Mouse (Mus musculus): Measurements from ENCODE around the gene Prss34. TPM values are rescaled to one million over a fixed set of nuclear protein-coding genes. Genes with fewer than 3 reads are reported as not detected.

The Prss34 gene
- polyA plus RNA-seq, 1 experiment from 2014 or later: 4.4 TPM

DNA sequence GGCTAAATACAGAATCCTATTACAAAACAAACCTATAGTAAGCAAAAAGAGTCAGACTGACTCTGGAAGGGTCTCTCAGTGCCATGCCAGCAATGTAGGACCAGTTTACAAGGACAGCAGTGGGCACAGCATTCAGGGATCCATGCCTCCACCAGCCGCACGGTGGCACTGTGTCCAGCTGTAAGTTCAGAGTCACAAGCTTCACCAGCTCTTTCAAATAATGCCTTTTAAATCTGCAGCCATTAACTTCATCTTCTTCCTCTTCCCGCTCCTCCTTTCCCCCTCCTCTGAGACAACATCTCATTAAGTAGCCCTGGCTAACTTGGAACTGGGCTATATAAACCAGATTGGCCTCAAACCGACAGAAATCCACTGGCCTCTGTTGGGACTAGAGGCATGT is 9.4 kb upstream of the Prss34 start:
- Histone ChIP-seq H3K27ac (replicated peaks; ENCODE audit: low read depth, low read length) (no peak overlapping the region), H3K4me1 (ENCODE audit: control insufficient read depth, insufficient read depth, low read length) (no peaks in the 10 kb centered on the region), H3K9ac (ENCODE audit: low read depth, low read length) (no peak overlapping the region), H3K27me3 (replicated peaks; ENCODE audit: control insufficient read depth, insufficient read depth, low read length) (no peaks in the 10 kb centered on the region), H3K36me3 (ENCODE audit: control insufficient read depth, insufficient read depth, low read length) (no peaks in the 10 kb centered on the region), H3K4me3 (ENCODE audit: low read depth, low read length) (no peak overlapping the region), H3K9me3 (ENCODE audit: control insufficient read depth, low read length) (no peaks in the 10 kb centered on the region), H3K4me2 (ENCODE audit: low read depth, low read length) (no peak overlapping the region)
- no peak for ATAC-seq (ENCODE audit: low read depth)
- peak; percentile 27 for DNase-seq (ENCODE audit: low spot score)
- WGBS: 12% methylated on average over 4 of the region's 4 CpGs

GRCm38 (mm10) chr17:25290411-25290810 is 7.8 kb upstream of the Prss34 start:
- no peak overlapping the region for H3K4me3 ChIP-seq (ENCODE audit: low read depth, low read length)
- H3K9me3 ChIP-seq (ENCODE audit: control insufficient read depth, low read length): no peaks in the 10 kb centered on the region
- no peak overlapping the region for H3K27ac ChIP-seq (replicated peaks; ENCODE audit: low read depth, low read length)
- ATAC-seq (ENCODE audit: low read depth) (no peak), DNase-seq (ENCODE audit: low spot score) (no peak)
- no peaks in the 10 kb centered on the region for H3K4me1 ChIP-seq (ENCODE audit: control insufficient read depth, insufficient read depth, low read length)
- H3K36me3 ChIP-seq (ENCODE audit: control insufficient read depth, insufficient read depth, low read length): no peaks in the 10 kb centered on the region
- WGBS: 24% methylated on average over 4 of the region's 4 CpGs
- H3K27me3 ChIP-seq (replicated peaks; ENCODE audit: control insufficient read depth, insufficient read depth, low read length): no peaks in the 10 kb centered on the region
- H3K4me2 ChIP-seq (ENCODE audit: low read depth, low read length): no peak overlapping the region
- no peak overlapping the region for H3K9ac ChIP-seq (ENCODE audit: low read depth, low read length)

DNA sequence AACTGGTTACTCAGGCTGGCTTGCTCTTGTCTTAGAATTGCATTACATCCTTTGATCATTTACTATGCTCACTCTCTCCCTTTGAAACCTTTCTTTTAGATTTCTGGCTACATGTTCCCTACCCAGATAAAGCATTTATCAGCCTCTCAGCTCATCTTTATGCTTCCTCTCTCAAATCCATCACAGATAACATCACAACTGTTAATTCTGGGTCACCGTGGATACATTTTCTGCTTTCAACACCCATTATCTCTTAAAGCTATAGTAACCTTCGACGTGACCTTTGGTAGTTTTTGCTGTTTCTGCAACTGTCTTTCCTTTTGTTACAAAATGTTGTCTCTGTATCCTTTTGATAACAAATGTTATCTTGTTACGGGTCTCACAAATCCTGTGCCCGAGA is 4.7 kb upstream of the Prss34 start:
- Histone ChIP-seq H3K4me3 (ENCODE audit: low read depth, low read length) (no peak overlapping the region), H3K9me3 (ENCODE audit: control insufficient read depth, low read length) (no peaks in the 10 kb centered on the region), H3K27me3 (replicated peaks; ENCODE audit: control insufficient read depth, insufficient read depth, low read length) (no peaks in the 10 kb centered on the region), H3K9ac (ENCODE audit: low read depth, low read length) (no peak overlapping the region), H3K27ac (replicated peaks; ENCODE audit: low read depth, low read length) (no peak overlapping the region), H3K4me1 (ENCODE audit: control insufficient read depth, insufficient read depth, low read length) (no peaks in the 10 kb centered on the region), H3K36me3 (ENCODE audit: control insufficient read depth, insufficient read depth, low read length) (no peaks in the 10 kb centered on the region), H3K4me2 (ENCODE audit: low read depth, low read length) (no peak overlapping the region)
- ATAC-seq (ENCODE audit: low read depth): no peak
- peak; percentile 15 for DNase-seq (ENCODE audit: low spot score)
- 65% methylated on average over 5 of the region's 5 CpGs for WGBS

- no peak overlapping the region for H3K27ac ChIP-seq (replicated peaks; ENCODE audit: low read depth, low read length)
- DNase-seq (ENCODE audit: low spot score) (peak; percentile 54), ATAC-seq (ENCODE audit: low read depth) (0 out of 2 replicates have a peak, but pooled peaks have one; percentile 57)
- 67% methylated on average over 1 of the region's 1 CpGs for WGBS
- no peaks in the 10 kb centered on the region for H3K36me3 ChIP-seq (ENCODE audit: control insufficient read depth, insufficient read depth, low read length)
- H3K9ac ChIP-seq (ENCODE audit: low read depth, low read length): no peak overlapping the region
- no peaks in the 10 kb centered on the region for H3K9me3 ChIP-seq (ENCODE audit: control insufficient read depth, low read length)
- no peak overlapping the region for H3K4me3 ChIP-seq (ENCODE audit: low read depth, low read length)
- H3K4me2 ChIP-seq (ENCODE audit: low read depth, low read length): no peak overlapping the region
- no peaks in the 10 kb centered on the region for H3K4me1 ChIP-seq (ENCODE audit: control insufficient read depth, insufficient read depth, low read length)
- no peaks in the 10 kb centered on the region for H3K27me3 ChIP-seq (replicated peaks; ENCODE audit: control insufficient read depth, insufficient read depth, low read length)
These were observed 4.1 kb upstream of the Prss34 start for GRCm38 (mm10) chr17:25294111-25294510.

DNA sequence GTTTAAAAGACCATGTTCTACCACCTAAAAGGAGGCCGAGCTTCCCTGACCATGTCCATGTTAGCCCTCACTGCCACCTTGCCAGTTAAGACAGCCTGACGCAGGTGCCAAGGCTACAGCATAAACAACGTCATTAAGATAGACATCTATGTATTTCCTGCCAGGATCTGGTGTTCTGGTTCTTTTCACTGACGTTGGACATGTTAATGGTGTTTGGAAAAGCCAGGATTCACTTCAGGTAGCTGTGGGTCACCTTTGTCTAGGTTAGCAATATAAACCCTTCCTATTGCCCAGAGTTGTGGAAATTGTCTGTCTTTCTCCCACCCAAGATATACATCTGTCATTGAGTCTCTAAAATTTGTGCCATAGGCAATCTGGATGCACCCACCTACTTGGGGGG is 10.2 kb downstream of the Prss34 start, which contains the start of gene Prss28:
Prss28 (plus strand) TSS at position 301 of the 400 bp plus-strand sequence.
- no peak within 1 kb of the TSS for H3K27ac ChIP-seq (replicated peaks; ENCODE audit: low read depth, low read length)
- no peaks in the 10 kb centered on the region for H3K9me3 ChIP-seq (ENCODE audit: control insufficient read depth, low read length)
- WGBS: 81% methylated on average over 4 of the region's 4 CpGs
- no peaks in the 10 kb centered on the region for H3K36me3 ChIP-seq (ENCODE audit: control insufficient read depth, insufficient read depth, low read length)
- ATAC-seq (ENCODE audit: low read depth): no peak
- H3K4me3 ChIP-seq (ENCODE audit: low read depth, low read length): no peak within 1 kb of the TSS
- no peak within 1 kb of the TSS for H3K9ac ChIP-seq (ENCODE audit: low read depth, low read length)
- no peaks in the 10 kb centered on the region for H3K4me1 ChIP-seq (ENCODE audit: control insufficient read depth, insufficient read depth, low read length)
- no peak within 1 kb of the TSS for H3K4me2 ChIP-seq (ENCODE audit: low read depth, low read length)
- no peaks in the 10 kb centered on the region for H3K27me3 ChIP-seq (replicated peaks; ENCODE audit: control insufficient read depth, insufficient read depth, low read length)
- DNase-seq (ENCODE audit: low spot score): no peak

GRCm38 (mm10) chr17:25318354-25318753 is 20.2 kb downstream of the Prss34 start, which contains the start of gene Prss29:
TSS of gene Prss29 (plus strand) at chr17:25318654.
- ATAC-seq (ENCODE audit: low read depth) (no peak), DNase-seq (ENCODE audit: low spot score) (no peak)
- Histone ChIP-seq H3K4me3 (ENCODE audit: low read depth, low read length) (no peak within 1 kb of the TSS), H3K4me2 (ENCODE audit: low read depth, low read length) (no peak within 1 kb of the TSS), H3K9me3 (ENCODE audit: control insufficient read depth, low read length) (no peaks in the 10 kb centered on the region), H3K9ac (ENCODE audit: low read depth, low read length) (no peak within 1 kb of the TSS), H3K4me1 (ENCODE audit: control insufficient read depth, insufficient read depth, low read length) (no peaks in the 10 kb centered on the region), H3K27ac (replicated peaks; ENCODE audit: low read depth, low read length) (no peak within 1 kb of the TSS), H3K36me3 (ENCODE audit: control insufficient read depth, insufficient read depth, low read length) (no peaks in the 10 kb centered on the region), H3K27me3 (replicated peaks; ENCODE audit: control insufficient read depth, insufficient read depth, low read length) (no peaks in the 10 kb centered on the region)
- 89% methylated on average over 5 of the region's 5 CpGs for WGBS

DNA sequence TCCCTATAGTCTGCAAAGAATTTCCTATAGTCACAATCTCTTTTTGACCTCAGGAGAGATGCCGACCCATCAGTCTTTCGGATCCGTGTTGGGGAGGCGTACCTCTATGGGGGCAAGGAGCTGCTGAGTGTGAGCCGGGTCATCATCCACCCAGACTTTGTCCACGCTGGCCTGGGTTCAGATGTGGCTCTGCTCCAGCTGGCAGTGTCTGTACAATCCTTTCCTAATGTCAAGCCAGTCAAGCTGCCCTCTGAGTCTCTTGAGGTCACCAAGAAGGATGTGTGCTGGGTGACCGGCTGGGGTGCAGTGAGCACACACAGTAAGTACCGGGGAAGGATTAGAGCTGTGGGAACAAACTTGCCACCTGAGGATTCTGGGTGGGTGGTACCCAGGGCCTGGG is 22.6 kb downstream of the Prss34 start:
- Histone ChIP-seq H3K27me3 (replicated peaks; ENCODE audit: control insufficient read depth, insufficient read depth, low read length) (no peaks in the 10 kb centered on the region), H3K36me3 (ENCODE audit: control insufficient read depth, insufficient read depth, low read length) (no peaks in the 10 kb centered on the region), H3K9ac (ENCODE audit: low read depth, low read length) (no peak overlapping the region), H3K9me3 (ENCODE audit: control insufficient read depth, low read length) (no peaks in the 10 kb centered on the region), H3K4me1 (ENCODE audit: control insufficient read depth, insufficient read depth, low read length) (no peaks in the 10 kb centered on the region), H3K4me3 (ENCODE audit: low read depth, low read length) (no peak overlapping the region), H3K4me2 (ENCODE audit: low read depth, low read length) (no peak overlapping the region), H3K27ac (replicated peaks; ENCODE audit: low read depth, low read length) (no peak overlapping the region)
- DNase-seq (ENCODE audit: low spot score): no peak
- WGBS: 92% methylated on average over 8 of the region's 8 CpGs
- no peak for ATAC-seq (ENCODE audit: low read depth)

DNA sequence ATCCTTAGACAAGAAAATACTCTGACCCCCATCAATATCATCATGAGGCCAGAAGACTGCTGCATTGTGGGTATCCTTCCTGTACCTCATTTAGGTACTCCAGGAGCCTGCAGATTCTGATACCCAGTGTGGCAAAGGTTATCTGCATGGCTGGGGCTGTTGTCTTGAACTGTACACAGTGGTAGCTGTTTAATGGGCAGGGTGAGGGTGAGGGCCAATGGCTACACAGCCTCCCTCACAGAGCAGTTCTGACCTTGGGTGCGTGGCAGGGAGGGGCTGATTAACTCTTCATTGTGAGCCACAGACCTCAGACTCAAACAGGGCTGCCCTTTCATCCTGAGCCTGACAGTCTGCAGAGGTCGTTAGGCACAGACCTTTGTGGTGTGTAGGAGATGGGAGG is 24.7 kb downstream of the Prss34 start:
- no peak for DNase-seq (ENCODE audit: low spot score)
- Histone ChIP-seq H3K4me2 (ENCODE audit: low read depth, low read length) (no peak overlapping the region), H3K27ac (replicated peaks; ENCODE audit: low read depth, low read length) (no peak overlapping the region)

GRCm38 (mm10) chr17:25332321-25332720 is 34.1 kb downstream of the Prss34 start:
- WGBS: 69% methylated on average over 9 of the region's 9 CpGs
- ATAC-seq (ENCODE audit: low read depth): no peak
- no peak for DNase-seq (ENCODE audit: low spot score)
- H3K27ac ChIP-seq (replicated peaks; ENCODE audit: low read depth, low read length): no peak overlapping the region
- no peaks in the 10 kb centered on the region for H3K4me1 ChIP-seq (ENCODE audit: control insufficient read depth, insufficient read depth, low read length)
- no peaks in the 10 kb centered on the region for H3K36me3 ChIP-seq (ENCODE audit: control insufficient read depth, insufficient read depth, low read length)
- H3K9me3 ChIP-seq (ENCODE audit: control insufficient read depth, low read length): no peaks in the 10 kb centered on the region
- H3K4me3 ChIP-seq (ENCODE audit: low read depth, low read length): no peak overlapping the region
- H3K9ac ChIP-seq (ENCODE audit: low read depth, low read length): no peak overlapping the region
- H3K4me2 ChIP-seq (ENCODE audit: low read depth, low read length): no peak overlapping the region
- no peaks in the 10 kb centered on the region for H3K27me3 ChIP-seq (replicated peaks; ENCODE audit: control insufficient read depth, insufficient read depth, low read length)

More for the DNA sequence above, 24.7 kb downstream of the Prss34 start:
- no peaks in the 10 kb centered on the region for H3K27me3 ChIP-seq (replicated peaks; ENCODE audit: control insufficient read depth, insufficient read depth, low read length)
- WGBS: 32% methylated on average over 2 of the region's 2 CpGs
- ATAC-seq (ENCODE audit: low read depth): no peak
- H3K4me3 ChIP-seq (ENCODE audit: low read depth, low read length): no peak overlapping the region
- H3K9me3 ChIP-seq (ENCODE audit: control insufficient read depth, low read length): no peaks in the 10 kb centered on the region
- no peak overlapping the region for H3K9ac ChIP-seq (ENCODE audit: low read depth, low read length)
- H3K36me3 ChIP-seq (ENCODE audit: control insufficient read depth, insufficient read depth, low read length): no peaks in the 10 kb centered on the region
- H3K4me1 ChIP-seq (ENCODE audit: control insufficient read depth, insufficient read depth, low read length): no peaks in the 10 kb centered on the region

Measured in embryonic facial prominence, embryonic 14.5 days (tissue).